Mouse (Mus musculus) intestine, embryonic 16.5 days (tissue): Measurements from ENCODE around the gene Ccdc126. TPM values are rescaled to one million over a fixed set of nuclear protein-coding genes. Genes with fewer than 3 reads are reported as not detected.
A peak's percentile ranks its signal among the peaks of the same experiment; 100 is the strongest.

Experiments
- ATAC-seq: fragments of 200-750 bp; cut with Nextera tagmentation; 2 replicates; pipeline ENCODE4 v1.8.0; 2017; ENCODE audit warnings: moderate TSS enrichment, moderate library complexity
- H3K27ac ChIP-seq: fragments of 300-500 bp; sonication (generic); 2 replicates; pipeline ENCODE4 v1.5.1; 2014; ENCODE audit warnings: mild to moderate bottlenecking, low read length
- H3K27me3 ChIP-seq: fragments of 300-500 bp; sonication (generic); replicated peaks from 2 replicates; pipeline ENCODE4 v1.6.1; 2014; ENCODE audit warnings: low read length, control low read depth, mixed read lengths; ENCODE audit not compliant: control insufficient read depth, insufficient read depth
- H3K36me3 ChIP-seq: fragments of 300-500 bp; sonication (generic); 2 replicates; pipeline ENCODE4 v1.6.1; 2014; ENCODE audit warnings: low read length, control low read depth; ENCODE audit not compliant: control insufficient read depth, insufficient read depth
- H3K4me1 ChIP-seq: fragments of 300-500 bp; sonication (generic); 2 replicates; pipeline ENCODE4 v1.6.1; 2014; ENCODE audit warnings: low read length, control low read depth, mixed read lengths; ENCODE audit not compliant: control insufficient read depth, insufficient read depth
- H3K4me2 ChIP-seq: fragments of 300-500 bp; sonication (generic); 2 replicates; pipeline ENCODE4 v1.6.1; 2014; ENCODE audit warnings: low read depth, low read length, control low read depth
- H3K4me3 ChIP-seq: fragments of 300-500 bp; sonication (generic); 2 replicates; pipeline ENCODE4 v1.5.1; 2014; ENCODE audit warnings: mild to moderate bottlenecking, low read length
- H3K9ac ChIP-seq: fragments of 300-500 bp; sonication (generic); 2 replicates; pipeline ENCODE4 v1.6.1; 2014; ENCODE audit warnings: low read depth, low read length
- H3K9me3 ChIP-seq: fragments of 300-500 bp; sonication (generic); 2 replicates; pipeline ENCODE4 v1.6.1; 2016; ENCODE audit warnings: low read length, control low read depth; ENCODE audit not compliant: control insufficient read depth
- WGBS: fragments of 180-500 bp; shearing (Covaris S2); extraction: QIAGEN DNeasy Blood & Tissue Kit; methylation state at CpG from one replicate; pipeline ENCODE4 v1.1.7; 2014; 5-methylcytosine and 5-hydroxymethylcytosine counted together
- polyA plus RNA-seq: library from polyadenylated mRNA; unstranded; fragments of >200 nt; fragmentation: Nextera tagmentation; extraction: Ambion mirVana; gene quantifications from 2 replicates; pipeline ENCODE4 v1.2.1, GENCODE M21; 2015

The Ccdc126 gene
- polyA plus RNA-seq, 1 experiment from 2014 or later = 10.9 TPM

- Histone ChIP-seq H3K4me1 (no peaks in the 10 kb centered on the region), H3K9ac (no peak overlapping the region), H3K4me3 (no peak overlapping the region), H3K4me2 (no peak overlapping the region), H3K27me3 (no peaks in the 10 kb centered on the region), H3K27ac (no peak overlapping the region), H3K9me3 (no peaks in the 10 kb centered on the region), H3K36me3 (no peaks in the 10 kb centered on the region)
- 65% methylated on average over 5 of the region's 5 CpGs for WGBS
- ATAC-seq = no peak
These were observed 12.4 kb downstream of the Ccdc126 start for GRCm38 (mm10) chr6:49331369-49332059.

- no peak overlapping the region for H3K27ac ChIP-seq
- no peaks in the 10 kb centered on the region for H3K9me3 ChIP-seq
- no peaks in the 10 kb centered on the region for H3K4me1 ChIP-seq
- H3K4me2 ChIP-seq = no peak overlapping the region
- no peaks in the 10 kb centered on the region for H3K27me3 ChIP-seq
- H3K9ac ChIP-seq = no peak overlapping the region
- WGBS = 60% methylated on average over 13 of the region's 13 CpGs
- ATAC-seq = no peak
- H3K36me3 ChIP-seq = no peaks in the 10 kb centered on the region
- H3K4me3 ChIP-seq = no peak overlapping the region
These were observed 12.9 kb downstream of the Ccdc126 start for GRCm38 (mm10) chr6:49332060-49332370.

- Histone ChIP-seq H3K4me2 (no peak overlapping the region), H3K27me3 (no peaks in the 10 kb centered on the region), H3K9ac (no peak overlapping the region), H3K4me1 (no peaks in the 10 kb centered on the region), H3K27ac (no peak overlapping the region), H3K36me3 (no peaks in the 10 kb centered on the region), H3K9me3 (no peaks in the 10 kb centered on the region), H3K4me3 (no peak overlapping the region)
- no peak for ATAC-seq
- 32% methylated on average over 9 of the region's 9 CpGs for WGBS
These were observed 19.5 kb downstream of the Ccdc126 start for GRCm38 (mm10) chr6:49338566-49338965.

- Histone ChIP-seq H3K27me3 (no peaks in the 10 kb centered on the region), H3K4me1 (no peaks in the 10 kb centered on the region), H3K27ac (no peak overlapping the region), H3K4me2 (no peak overlapping the region), H3K36me3 (no peaks in the 10 kb centered on the region), H3K4me3 (no peak overlapping the region), H3K9me3 (no peaks in the 10 kb centered on the region), H3K9ac (no peak overlapping the region)
- no peak for ATAC-seq
- WGBS = 42% methylated on average over 6 of the region's 6 CpGs
These were observed 20.1 kb downstream of the Ccdc126 start for GRCm38 (mm10) chr6:49339145-49339544.

- H3K9ac ChIP-seq = no peak overlapping the region
- H3K4me3 ChIP-seq = no peak overlapping the region
- H3K27me3 ChIP-seq = no peaks in the 10 kb centered on the region
- no peaks in the 10 kb centered on the region for H3K4me1 ChIP-seq
- H3K9me3 ChIP-seq = no peaks in the 10 kb centered on the region
- no peak overlapping the region for H3K27ac ChIP-seq
- 83% methylated on average over 14 of the region's 14 CpGs for WGBS
- no peak for ATAC-seq
- H3K36me3 ChIP-seq = no peaks in the 10 kb centered on the region
- no peak overlapping the region for H3K4me2 ChIP-seq
These were observed 24.8 kb downstream of the Ccdc126 start for GRCm38 (mm10) chr6:49343737-49344469.

GRCm38 (mm10) chr6:49349826-49350225 lies 30.8 kb downstream of the Ccdc126 start:
- Histone ChIP-seq H3K4me2 (no peak overlapping the region), H3K27me3 (no peaks in the 10 kb centered on the region), H3K27ac (no peak overlapping the region), H3K9me3 (no peaks in the 10 kb centered on the region), H3K9ac (no peak overlapping the region), H3K4me3 (no peak overlapping the region), H3K36me3 (no peaks in the 10 kb centered on the region), H3K4me1 (no peaks in the 10 kb centered on the region)
- peak; percentile 71 for ATAC-seq
- WGBS = 82% methylated on average over 7 of the region's 7 CpGs

GRCm38 (mm10) chr6:49354613-49355012 lies 35.5 kb downstream of the Ccdc126 start:
- Histone ChIP-seq H3K4me2 (no peak overlapping the region), H3K9me3 (no peaks in the 10 kb centered on the region), H3K4me1 (no peaks in the 10 kb centered on the region), H3K27ac (no peak overlapping the region), H3K4me3 (no peak overlapping the region), H3K27me3 (no peaks in the 10 kb centered on the region), H3K36me3 (no peaks in the 10 kb centered on the region), H3K9ac (no peak overlapping the region)
- WGBS = 73% methylated on average over 3 of the region's 3 CpGs
- no peak for ATAC-seq

GRCm38 (mm10) chr6:49355171-49355570 lies 36.1 kb downstream of the Ccdc126 start:
- Histone ChIP-seq H3K27ac (no peak overlapping the region), H3K4me1 (no peaks in the 10 kb centered on the region), H3K4me2 (no peak overlapping the region), H3K9ac (no peak overlapping the region), H3K4me3 (no peak overlapping the region), H3K27me3 (no peaks in the 10 kb centered on the region), H3K9me3 (no peaks in the 10 kb centered on the region), H3K36me3 (no peaks in the 10 kb centered on the region)
- 67% methylated on average over 4 of the region's 4 CpGs for WGBS
- ATAC-seq = no peak

GRCm38 (mm10) chr6:49360420-49360819 lies 41.3 kb downstream of the Ccdc126 start:
- H3K9ac ChIP-seq = no peak overlapping the region
- no peak for ATAC-seq
- H3K4me1 ChIP-seq = no peaks in the 10 kb centered on the region
- no peak overlapping the region for H3K4me3 ChIP-seq
- no peaks in the 10 kb centered on the region for H3K9me3 ChIP-seq
- no peak overlapping the region for H3K4me2 ChIP-seq
- no peaks in the 10 kb centered on the region for H3K36me3 ChIP-seq
- no peaks in the 10 kb centered on the region for H3K27me3 ChIP-seq
- no peak overlapping the region for H3K27ac ChIP-seq
